Mouse (Mus musculus): ENCODE data around the gene Kctd20.

The Kctd20 gene

DNA sequence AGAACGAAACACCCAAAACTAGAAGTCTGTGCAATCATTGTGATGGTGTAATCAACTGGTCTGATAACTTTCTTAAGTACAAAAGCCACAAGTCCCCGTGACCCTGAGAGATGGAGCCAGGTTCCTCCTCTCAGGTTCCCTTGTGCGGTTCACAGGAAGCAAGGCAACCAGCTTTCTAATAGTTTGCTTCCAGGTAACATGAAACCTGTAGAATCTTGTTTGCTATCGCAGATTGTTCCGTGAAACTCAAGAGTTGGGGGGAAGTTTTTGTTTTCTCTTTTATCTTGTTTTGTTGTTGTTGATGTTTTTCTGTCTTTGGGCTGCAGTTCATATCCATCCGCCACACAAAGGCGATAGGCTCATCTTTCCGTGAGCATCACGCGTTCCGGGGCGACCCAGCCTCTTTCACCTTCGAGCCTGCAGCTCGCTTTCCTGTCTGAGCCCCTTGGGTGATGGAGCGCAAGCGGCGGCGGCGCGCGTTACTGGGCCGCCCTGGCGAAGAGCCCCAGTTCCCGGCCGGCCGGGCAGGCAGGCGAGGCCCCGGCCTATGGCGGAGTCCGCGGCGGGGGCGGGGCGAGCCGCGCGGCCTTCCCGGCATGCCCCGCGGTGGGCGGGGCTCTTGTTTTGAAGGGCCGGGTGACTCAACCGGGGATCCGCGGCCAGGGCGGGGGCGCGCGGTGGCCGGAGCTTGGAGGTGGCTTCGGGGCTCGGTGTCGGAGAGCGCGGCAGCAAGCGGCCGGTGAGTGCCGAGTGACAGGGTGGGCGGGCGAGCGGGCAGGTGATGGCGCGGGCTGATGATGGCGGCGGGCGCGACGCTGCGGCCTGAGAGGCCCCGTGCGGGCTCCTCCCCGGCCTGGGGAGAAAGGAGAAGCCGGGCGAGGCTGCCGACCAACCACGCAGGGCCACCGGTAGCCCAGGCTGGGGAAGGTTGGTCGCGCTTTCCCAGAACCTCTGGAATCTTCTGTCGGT is at the start of gene Kctd20:
TSS of gene Kctd20 (plus strand) at position 120 of the 969 bp plus-strand sequence.
- DNase-seq (ENCODE audit: extremely low read depth, insufficient read length, low spot score): peak; percentile 96

DNA sequence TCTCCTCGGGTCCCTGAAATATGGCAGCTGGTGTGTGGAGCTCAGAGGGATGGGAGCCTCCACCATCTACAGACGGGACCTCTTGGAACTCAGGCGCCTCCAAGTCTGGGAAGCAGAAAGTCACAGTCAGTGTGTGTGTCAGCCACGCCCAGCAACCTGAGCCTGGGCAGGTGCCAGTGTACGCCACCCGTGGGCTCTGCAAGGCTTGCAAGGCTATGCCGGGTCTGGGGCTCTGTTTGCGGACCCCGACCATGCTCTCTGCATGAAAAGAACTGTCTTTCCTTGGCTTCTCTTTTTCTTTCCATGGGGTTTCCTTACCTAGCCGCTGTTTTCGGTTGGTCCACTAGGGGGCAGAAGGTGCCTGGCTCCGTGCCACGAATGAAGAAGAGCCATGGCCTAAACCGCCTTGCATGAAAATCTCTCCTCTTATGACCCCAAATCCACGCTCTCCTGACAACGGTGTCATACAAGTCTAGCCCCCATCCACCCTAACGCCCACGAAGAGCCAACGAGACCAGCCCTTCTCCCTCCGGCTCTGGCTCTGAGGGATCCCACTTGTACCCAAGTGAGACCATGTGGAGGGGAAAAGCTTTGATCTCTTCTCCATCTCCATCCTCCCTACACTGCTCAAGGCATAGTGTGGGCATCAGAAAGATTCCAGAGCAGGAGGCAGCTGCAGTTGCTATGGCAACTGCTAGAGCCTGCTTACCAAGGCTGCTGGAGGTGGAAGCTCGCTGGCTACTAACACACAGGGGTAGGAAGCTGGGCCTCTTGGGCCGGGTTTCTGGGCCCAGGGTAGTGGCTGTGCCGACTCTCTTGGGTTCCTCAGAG is 47.0 kb upstream of the Kctd20 start:
- peak; percentile 36 for DNase-seq (ENCODE audit: extremely low read depth, insufficient read length, low spot score)

- DNase-seq (ENCODE audit: extremely low read depth, insufficient read length, low spot score): peak; percentile 26
Observed at GRCm38 (mm10) chr17:28905377-28905916, 46.3 kb upstream of the Kctd20 start.

DNA sequence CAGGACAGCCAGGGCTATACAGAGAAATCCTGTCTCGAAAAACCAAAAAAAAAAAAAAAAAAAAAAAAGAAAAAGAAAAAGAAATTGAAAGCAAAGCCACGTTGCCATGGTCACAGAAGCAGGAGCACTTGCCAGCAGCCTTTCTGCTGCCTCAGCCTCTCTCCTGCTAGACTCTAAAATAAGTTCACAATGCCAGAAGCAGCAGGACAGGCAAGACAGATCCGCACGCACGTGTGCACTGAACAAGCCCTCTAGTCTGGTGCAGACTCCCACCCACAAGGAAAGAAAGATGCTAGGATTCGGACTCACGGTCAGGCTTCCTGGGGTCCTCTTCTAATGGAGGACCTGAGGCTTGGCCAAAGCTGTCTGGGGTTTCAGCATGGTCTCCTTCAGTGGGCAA is 43.8 kb upstream of the Kctd20 start:
- no peak for DNase-seq (ENCODE audit: extremely low read depth, insufficient read length, low spot score)

- DNase-seq (ENCODE audit: extremely low read depth, insufficient read length, low spot score): no peak
Observed at GRCm38 (mm10) chr17:28909252-28909941, 42.4 kb upstream of the Kctd20 start.

DNA sequence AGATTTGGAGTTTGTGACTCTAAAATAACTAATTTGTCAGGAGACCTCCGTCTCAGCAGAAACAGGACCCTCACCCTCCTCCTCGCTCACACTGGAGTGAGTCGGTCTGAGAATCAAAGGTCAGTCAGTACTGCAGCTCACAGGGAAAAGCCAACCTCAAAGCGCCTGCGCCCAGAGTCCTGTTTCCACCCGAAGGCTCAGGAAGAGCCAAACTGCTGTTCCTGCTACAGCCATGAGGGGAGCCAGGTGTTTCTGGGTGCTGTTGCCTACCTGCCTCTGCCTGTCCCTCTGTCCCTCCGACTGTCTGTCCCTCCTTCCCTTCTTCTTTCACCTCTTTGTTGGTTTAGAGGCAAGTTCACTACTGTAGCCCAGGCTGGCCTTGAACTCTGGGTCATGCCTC is 41.6 kb upstream of the Kctd20 start:
- DNase-seq (ENCODE audit: extremely low read depth, insufficient read length, low spot score): no peak

DNA sequence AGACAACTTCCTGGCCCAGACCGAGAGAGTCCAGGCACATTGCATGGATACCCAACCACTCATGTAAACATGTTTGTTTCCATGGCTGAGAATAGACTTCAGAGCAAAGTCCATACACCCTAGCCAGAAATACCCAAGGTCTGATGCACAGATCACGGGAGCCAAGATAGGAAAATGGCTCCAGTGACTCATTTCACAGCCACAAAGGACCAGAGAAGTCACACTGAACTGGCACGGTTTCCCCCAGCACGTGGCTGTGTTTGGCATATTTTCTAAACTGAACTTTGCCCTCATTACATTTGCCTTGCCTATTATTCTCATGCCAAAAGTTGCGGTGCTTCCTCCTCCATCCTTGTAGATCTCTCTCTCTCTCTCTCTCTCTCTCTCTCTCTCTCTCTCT is 38.5 kb upstream of the Kctd20 start:
- peak; percentile 57 for DNase-seq (ENCODE audit: extremely low read depth, insufficient read length, low spot score)

DNA sequence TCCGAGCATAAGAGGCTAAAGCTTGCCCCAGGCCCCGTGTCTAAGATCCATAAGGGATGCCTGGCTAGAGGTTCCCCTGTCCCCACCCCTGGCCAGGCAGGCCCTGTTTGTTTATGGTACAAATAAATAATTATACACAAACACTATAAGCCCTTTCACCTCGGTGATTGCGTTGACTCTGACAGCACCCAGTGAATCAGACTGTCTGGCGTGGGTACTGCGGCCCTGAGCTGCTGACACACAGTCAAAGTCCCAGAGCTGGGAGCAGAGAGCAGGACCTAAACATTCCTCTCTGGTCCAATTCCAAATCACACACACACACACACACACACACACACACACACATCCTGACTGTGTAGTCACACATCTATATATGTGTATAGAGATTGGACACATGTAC is 37.8 kb upstream of the Kctd20 start:
- no peak for DNase-seq (ENCODE audit: extremely low read depth, insufficient read length, low spot score)

- no peak for DNase-seq (ENCODE audit: extremely low read depth, insufficient read length, low spot score)
Observed at GRCm38 (mm10) chr17:28915060-28915628, 36.6 kb upstream of the Kctd20 start, which contains the start of gene 4930539E08Rik. TSS of gene 4930539E08Rik (minus strand) at chr17:28915324.

DNA sequence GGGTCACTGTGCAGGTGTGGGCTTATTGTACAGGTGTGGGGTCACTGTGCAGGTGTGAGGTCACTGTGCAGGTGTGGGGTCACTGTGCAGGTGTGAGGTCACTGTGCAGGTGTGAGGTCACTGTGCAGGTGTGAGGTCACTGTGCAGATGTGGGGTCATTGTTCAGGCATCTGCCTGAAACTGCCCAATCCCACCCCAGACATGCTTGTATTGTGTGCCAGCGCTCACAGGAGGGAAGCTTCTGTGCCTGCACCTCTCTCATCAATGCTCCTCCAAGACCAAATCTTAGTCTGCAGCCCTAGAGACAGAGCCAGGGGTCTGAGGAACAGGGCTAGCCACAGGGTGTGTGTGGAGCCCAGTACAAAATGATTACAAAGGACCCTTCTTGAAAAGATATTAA is 35.2 kb upstream of the Kctd20 start:
- DNase-seq (ENCODE audit: extremely low read depth, insufficient read length, low spot score): no peak

DNA sequence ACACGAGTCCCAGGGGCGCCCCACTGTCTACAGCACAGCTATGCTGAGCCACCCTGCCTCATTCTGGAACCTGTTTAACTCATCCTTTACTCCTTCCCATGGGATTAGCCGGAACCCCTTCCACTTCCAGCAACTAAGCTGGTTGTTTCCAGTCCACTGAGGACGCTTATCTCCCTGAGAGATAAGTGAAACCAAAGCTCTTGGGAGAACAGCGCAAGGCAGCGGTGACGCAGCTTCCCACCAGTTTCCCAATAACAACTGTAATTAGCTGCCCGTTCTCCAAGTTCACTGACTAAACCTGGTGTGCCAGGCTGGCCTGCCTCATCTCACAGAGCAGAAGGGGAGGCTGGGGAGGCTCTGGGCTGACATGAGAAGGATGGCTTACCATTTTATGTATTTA is 30.7 kb upstream of the Kctd20 start:
- no peak for DNase-seq (ENCODE audit: extremely low read depth, insufficient read length, low spot score)

DNA sequence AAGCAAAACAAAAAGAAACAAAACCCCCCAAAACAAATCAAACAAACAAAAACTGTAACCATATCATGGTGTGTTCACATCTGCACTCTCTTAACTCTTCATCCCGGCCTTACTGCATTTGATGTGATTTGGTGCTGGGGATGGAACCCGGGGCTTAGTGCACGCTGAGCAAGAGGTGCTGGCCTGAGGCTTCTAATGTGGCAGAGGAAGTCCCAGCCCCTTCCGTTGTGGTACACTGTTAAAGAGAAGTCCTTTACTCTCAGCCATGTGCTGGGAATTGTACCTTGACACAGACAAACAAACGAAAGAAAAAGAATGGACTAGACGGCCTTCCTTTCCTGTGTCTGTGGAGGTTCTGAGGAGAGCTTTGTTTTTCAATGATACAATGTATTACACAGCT is 29.7 kb upstream of the Kctd20 start:
- no peak for DNase-seq (ENCODE audit: extremely low read depth, insufficient read length, low spot score)

- peak; percentile 42 for DNase-seq (ENCODE audit: extremely low read depth, insufficient read length, low spot score)
Observed at GRCm38 (mm10) chr17:28924957-28925595, 26.7 kb upstream of the Kctd20 start.

DNA sequence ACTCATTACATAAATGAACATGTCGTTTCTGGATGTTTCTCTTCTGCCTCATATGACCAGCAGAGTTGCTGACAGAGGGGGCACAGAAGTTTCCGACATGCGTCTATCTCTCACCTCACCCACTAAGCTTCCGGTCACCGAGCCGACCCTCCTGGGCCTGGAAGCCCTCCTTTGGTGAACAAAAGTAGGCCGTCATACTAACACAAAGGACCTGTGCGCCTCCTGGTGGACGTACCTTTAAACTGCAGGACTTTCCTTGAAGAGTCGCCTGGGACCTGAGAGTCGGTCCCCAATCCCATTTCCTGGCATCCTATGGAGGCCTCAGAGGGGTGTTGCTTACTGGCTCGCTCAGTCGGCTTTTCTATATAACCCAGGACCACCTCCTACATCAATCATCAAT is 25.4 kb upstream of the Kctd20 start:
- peak; percentile 45 for DNase-seq (ENCODE audit: extremely low read depth, insufficient read length, low spot score)

DNA sequence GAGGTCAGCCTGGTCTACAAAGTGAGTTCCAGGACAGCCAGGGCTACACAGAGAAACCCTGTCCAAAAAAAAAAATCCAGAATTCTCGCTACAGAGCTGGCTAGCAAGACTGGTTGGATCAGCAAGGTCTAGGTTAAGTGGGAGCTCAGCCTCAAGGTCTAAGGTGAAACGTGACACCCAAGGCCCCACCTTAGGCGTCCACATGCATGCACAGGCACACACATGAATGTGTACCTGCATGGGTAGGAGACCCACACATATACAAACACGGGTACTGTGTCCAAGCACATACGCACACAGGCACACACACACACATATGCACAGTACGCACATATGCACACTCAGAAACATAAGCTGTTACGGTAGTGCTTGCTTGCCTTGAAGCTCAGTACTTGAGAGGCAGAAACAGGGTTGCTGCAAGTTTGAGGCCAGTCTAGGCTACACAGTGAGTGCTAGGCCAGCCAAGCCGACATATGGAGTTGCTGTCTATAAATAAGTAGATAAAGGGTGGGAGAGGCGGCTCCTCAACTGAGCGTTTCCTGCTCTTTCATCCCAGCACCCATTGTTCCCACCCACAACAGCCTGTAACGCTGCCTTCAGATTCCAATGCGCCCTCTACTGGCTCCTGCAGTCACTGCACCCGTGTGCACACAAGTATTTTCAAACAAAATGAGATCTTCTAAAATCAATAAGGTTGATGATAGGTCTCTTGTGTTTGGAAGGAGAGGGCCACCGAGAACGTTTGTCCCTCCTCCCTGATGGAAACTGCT is 24.7 kb upstream of the Kctd20 start:
- DNase-seq (ENCODE audit: extremely low read depth, insufficient read length, low spot score): no peak

- no peak for DNase-seq (ENCODE audit: extremely low read depth, insufficient read length, low spot score)
Observed at GRCm38 (mm10) chr17:28928004-28928403, 23.7 kb upstream of the Kctd20 start.

- no peak for DNase-seq (ENCODE audit: extremely low read depth, insufficient read length, low spot score)
Observed at GRCm38 (mm10) chr17:28929369-28929768, 22.4 kb upstream of the Kctd20 start.

DNA sequence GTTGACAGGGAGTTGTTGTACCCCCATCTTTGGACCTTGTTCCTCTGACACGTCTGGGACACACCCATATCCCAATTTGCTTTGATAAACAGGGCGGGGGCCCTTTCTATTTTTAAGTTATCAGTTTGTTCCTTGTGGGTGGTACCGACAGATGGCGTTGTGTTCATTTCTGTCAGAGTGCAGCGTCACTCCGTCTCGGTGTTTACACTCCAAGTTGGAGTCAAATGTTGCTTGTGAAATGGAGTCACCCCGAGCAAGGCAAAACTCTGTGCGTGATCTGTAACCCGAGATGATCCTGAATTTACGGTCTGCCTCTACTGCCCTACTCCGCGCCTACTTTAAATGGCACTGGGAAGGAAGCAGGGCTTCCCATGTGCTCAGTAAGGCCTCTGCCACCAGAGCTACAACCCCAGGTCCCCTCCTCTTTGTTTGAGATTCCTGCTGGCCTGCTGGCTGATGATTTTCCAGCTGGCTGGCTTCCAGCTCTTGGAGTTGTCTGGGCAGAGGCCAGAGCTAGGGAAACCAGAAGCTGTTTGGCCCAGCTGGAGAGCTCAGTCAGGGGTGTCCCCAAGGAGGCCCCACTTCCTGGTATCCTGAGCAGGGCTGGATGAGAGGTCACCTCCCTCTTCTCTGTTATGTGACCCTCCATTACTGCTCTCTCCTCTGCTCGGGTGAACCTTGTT is 21.2 kb upstream of the Kctd20 start:
- DNase-seq (ENCODE audit: extremely low read depth, insufficient read length, low spot score): peak; percentile 54
